Mouse (Mus musculus): ENCODE data around the gene Rbfox3. TPM values are rescaled to one million over a fixed set of nuclear protein-coding genes. Genes with fewer than 3 reads are reported as not detected.

Gene Rbfox3
- polyA plus RNA-seq, 1 experiment: 9.8 TPM

DNA sequence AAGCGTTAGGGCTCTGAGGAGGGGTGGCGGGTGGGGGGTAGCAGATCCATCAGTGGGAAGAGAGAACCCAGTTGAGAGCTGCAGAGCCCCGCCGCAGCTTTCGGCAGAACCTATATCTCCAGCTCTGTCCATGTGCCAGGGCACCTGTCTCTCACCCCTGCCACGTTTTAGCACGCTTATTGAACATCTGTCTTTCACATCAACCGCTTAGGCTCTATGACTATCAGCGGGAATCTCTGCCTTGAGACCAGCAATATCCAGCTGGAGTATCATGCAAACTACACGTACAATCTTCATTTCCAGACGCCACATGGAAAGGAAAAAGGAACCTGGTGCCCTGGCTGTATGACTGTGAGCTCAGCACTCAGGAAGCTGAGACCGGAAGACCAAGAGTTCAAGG is 182.6 kb downstream of the Rbfox3 start:
- no peak for DNase-seq (ENCODE audit: low read depth)

DNA sequence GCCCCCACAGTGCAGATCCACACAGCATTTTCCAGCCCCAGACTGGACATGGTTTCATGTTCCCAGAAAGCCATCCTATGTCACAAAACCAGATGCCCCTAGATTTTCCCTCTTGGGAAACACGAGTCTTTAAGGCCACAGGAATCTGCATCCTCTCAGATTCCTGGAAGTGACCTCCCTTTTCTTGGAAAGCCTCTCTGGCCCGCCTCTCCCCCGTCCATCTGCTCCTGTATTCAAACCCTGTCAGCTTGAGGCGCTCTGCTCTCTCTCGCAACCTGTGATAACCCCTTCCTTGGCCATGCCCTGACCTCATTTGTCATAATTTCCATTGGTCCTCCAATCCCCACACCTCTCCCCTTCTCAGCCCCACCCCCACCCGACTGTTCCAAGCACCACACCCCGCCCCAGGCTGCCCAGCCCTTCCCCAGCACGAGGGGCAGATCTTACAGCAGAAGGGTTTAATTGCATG is 183.3 kb downstream of the Rbfox3 start:
- DNase-seq (ENCODE audit: low read depth): no peak

DNA sequence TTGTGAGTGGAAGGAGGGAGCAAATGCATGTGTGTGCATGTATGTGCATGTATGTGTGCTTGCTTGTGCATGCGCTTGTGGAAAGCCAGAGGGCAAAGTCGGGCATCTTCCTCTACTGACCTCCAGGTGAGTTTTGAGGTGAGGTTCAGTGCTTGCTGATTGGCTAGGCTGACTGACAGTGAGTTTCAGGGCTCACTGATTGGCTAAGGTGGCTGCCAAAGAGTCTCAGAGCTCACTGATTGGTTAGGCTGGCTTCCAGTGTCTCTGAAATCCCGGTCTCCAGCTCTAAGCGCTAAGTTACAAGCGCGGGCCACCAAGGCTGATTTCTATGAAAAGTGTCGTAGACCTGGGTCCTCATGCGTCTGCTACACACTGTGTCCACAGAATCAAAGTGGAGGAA is 185.0 kb downstream of the Rbfox3 start:
- DNase-seq (ENCODE audit: low read depth): no peak

- DNase-seq (ENCODE audit: low read depth): no peak
Observed at GRCm38 (mm10) chr11:118724423-118724822, 187.0 kb downstream of the Rbfox3 start.

- no peak for DNase-seq (ENCODE audit: low read depth)
Observed at GRCm38 (mm10) chr11:118723166-118723565, 188.2 kb downstream of the Rbfox3 start.

DNA sequence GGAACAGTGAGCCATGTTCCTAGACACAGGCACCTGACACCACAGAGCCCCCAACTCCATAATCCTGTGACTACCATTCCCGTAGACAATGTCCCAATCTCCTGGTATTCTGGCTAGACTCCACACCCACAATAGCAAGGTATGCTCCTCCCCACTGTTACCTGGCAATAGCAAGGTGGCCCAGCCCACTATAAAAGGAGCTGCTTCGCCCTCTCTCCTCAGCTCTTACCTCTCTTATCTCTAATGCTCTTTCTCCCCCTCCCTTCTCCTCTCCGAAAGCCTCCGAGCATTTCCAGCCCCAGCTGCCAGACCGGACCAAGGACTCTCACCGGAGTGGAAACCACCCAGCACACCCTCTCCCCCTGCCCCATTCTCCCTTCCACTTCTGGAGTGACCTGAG is 189.5 kb downstream of the Rbfox3 start:
- no peak for DNase-seq (ENCODE audit: low read depth)

- DNase-seq (ENCODE audit: low read depth): no peak
Observed at GRCm38 (mm10) chr11:118714601-118715524, 196.5 kb downstream of the Rbfox3 start.

GRCm38 (mm10) chr11:118712761-118713160 is 198.6 kb downstream of the Rbfox3 start:
- no peak for DNase-seq (ENCODE audit: low read depth)

- DNase-seq (ENCODE audit: low read depth): no peak
Observed at GRCm38 (mm10) chr11:118712058-118712457, 199.3 kb downstream of the Rbfox3 start.

DNA sequence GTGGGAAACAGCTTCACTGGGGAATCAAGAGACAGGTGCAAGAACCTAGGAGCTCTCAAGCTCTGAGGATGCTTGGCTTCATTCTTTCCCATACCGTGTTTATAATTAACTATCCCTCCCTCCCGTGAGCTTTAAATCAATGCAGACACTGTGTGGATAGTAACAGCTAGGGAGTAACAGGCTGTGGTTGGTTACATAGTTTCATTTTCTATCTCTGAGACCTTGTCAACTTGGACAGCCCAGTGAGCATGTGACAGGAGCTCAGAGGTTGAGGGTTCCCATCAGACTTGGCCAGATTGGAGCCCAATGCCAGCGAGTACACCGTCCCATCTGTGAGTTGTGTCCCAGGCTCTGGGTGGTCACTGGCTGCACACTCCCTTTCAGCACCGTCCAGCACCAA is 201.4 kb downstream of the Rbfox3 start:
- no peak for DNase-seq (ENCODE audit: low read depth)

GRCm38 (mm10) chr11:118696226-118696930 is 215.0 kb downstream of the Rbfox3 start:
- no peak for DNase-seq (ENCODE audit: low read depth)

- no peak for DNase-seq (ENCODE audit: low read depth)
Observed at GRCm38 (mm10) chr11:118693276-118693675, 218.1 kb downstream of the Rbfox3 start.

DNA sequence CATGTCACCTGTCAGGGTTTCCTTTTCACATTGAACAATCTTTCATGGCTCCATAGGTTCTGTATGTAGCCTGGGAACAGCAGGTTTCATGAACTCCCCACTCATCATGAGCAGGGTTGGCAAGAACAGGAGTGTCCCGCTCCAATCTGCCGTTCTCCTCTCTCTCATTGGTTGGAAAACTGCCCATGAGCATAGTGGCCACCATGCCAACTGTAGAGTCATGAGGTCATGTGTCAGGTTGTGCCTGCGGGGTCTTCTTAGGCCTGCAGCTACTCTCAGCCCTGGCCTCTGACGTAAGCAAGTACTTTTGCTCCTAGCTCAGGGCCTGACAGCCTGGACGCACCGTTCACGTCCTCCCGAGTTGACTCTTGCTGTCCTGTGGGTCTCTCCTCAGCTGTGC is 221.1 kb downstream of the Rbfox3 start:
- DNase-seq (ENCODE audit: low read depth): no peak

DNA sequence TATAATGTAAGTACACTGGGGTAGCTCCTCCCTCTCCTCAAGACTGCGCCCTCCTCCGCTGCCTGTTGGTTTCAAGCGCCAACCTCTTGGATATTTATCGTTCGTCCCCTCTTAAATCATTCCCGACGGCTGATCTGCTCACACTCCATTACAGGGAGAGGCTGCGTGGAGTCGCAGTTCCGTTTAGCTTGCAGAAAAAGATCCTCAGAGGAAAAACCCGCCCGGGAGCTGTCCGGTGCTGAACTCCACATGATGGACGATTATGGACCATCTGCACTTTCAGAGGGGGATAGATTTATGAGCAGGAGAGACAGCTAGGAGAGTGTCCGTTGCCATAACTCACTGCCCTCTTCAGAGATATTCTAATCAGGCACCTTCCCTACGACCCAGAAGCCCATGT is 226.0 kb downstream of the Rbfox3 start:
- DNase-seq (ENCODE audit: low read depth): no peak

GRCm38 (mm10) chr11:118684665-118685064 is 226.7 kb downstream of the Rbfox3 start:
- no peak for DNase-seq (ENCODE audit: low read depth)

GRCm38 (mm10) chr11:118680699-118681098 is 230.7 kb downstream of the Rbfox3 start:
- DNase-seq (ENCODE audit: low read depth): no peak

GRCm38 (mm10) chr11:118679736-118680410 is 231.5 kb downstream of the Rbfox3 start:
- DNase-seq (ENCODE audit: low read depth): no peak

DNA sequence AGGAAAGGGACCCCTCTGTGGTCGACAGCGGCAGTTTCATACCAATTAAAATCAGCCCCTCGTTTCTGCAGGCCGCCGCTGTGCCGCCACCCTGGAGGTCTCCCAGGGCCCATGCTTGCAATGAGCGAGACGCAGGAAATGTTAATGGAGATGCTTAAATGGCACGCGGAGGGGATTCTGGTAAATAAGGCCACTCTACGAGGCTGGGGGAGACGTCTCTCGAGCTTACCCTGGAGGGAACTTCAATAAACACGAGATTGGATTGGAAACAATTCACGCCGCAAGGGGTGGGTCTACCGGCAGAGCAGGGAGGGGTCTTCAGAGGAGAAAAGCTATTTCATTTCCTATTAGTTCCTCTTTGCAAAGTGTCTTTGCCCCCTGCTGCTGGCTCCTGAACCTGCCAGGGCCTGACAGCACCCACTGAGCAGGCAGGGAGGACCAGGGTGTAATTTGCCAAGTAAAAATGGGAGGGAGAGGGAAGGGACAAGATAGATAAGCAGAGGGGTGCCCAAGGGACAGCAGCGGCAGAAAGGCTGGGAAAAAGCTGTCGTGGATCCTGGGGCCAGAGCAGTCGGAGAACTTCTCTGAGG is 232.8 kb downstream of the Rbfox3 start:
- DNase-seq (ENCODE audit: low read depth): no peak

- DNase-seq (ENCODE audit: low read depth): no peak
Observed at GRCm38 (mm10) chr11:118677277-118677676, 234.1 kb downstream of the Rbfox3 start.

DNA sequence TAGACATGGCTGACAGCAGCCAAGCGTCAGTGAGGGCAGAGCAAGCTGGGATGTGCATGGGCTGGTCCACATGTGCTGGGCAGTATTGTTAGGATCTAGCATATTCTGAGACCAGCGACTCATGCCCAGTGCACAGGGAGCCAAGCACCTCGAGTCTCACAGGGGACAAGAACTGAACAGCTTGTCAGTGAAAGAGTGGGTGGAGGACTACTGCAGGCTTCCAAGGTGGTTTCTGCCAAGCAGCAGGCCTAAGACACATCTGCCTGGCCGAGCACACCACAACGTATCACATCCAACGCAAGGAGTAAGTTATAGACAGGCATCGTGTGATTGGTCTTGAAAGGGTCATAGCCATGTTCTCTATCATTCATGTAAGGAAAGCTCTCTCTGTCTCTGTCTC is 235.0 kb downstream of the Rbfox3 start:
- DNase-seq (ENCODE audit: low read depth): no peak

- no peak for DNase-seq (ENCODE audit: low read depth)
Observed at GRCm38 (mm10) chr11:118671958-118672357, 239.4 kb downstream of the Rbfox3 start.

DNA sequence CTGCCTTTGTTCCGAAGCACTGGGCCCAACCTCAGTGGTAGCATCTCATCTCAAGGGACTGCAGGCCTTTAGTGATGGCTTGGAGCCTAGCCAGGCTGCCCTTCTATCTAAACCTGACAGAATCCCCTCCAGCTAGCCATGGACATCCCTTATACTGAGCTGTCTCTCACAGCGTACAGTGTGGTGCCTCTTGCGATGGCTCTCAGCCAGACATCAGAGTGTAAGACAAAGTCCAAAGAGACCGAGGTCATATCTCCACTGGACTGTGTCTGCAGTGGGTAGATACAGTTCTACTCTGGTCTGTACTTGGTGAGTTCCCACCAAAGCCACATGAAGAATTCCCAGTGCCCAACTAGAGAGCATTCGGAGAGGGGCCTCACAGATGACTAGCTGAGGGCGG is 240.2 kb downstream of the Rbfox3 start:
- no peak for DNase-seq (ENCODE audit: low read depth)
